ENCODE assay signal across 9 mouse cellular contexts in the genomic region with DNA sequence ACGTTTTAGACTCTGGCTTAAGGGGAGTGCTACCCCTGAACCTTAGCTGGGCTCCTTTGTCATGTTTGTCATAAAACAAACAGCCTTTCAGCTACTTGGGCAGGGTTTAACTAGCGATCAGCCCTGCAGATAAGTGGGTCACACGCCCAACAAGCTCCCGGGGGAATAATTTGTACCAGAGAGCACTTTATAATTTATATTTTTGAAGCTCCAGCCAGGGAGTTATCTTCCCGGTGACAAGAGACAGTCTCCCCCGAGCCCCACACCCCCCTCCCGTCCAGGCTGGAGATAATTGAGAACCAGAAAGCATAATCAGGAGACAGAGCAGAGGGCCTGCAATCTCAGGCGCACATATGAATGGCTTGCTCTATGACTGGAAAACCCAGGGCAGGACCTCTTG. TPM values are rescaled to one million over a fixed set of nuclear protein-coding genes. Genes with fewer than 3 reads are reported as not detected.
DNase-seq lines count a peak whose midpoint lies in the region; ATAC-seq and TF ChIP-seq lines count a peak whose summit lies in the region.
"Had no signal": no experiment of that assay in that cellular context is flagged by ENCODE, and none has a peak within 500 bp of the region (broad histone marks: within the 10 kb centered on the region; RNA-seq: fewer than 3 reads in every experiment).

No protein-coding gene starts in this region.

- ATAC-seq in heart, embryonic 14.5 days (ENCODE audit: insufficient number of reproducible peaks, insufficient read depth, low FRiP score, low read depth), result no peak
- no peak for ATAC-seq in embryonic facial prominence, embryonic 13.5 days (ENCODE audit: insufficient number of reproducible peaks, insufficient read depth, low FRiP score, low TSS enrichment, low read depth)
- ATAC-seq in liver, postnatal 0 days, result no peak

- H3K4me3 ChIP-seq in heart, embryonic 14.5 days (ENCODE audit: control insufficient read depth in 1 of 2, insufficient read depth in 1 of 2, low read depth in 1 of 2, low read length in 2 of 2), result no peak overlapping the region
- no peak overlapping the region for H3K4me3 ChIP-seq in ES-Bruce4 (ENCODE audit: low read depth, low read length)
- H3K4me3 ChIP-seq in embryonic facial prominence, embryonic 13.5 days, result no peak overlapping the region
- 0 out of 2 replicates have a peak overlapping the region, but pooled peaks have one; percentile 1 for H3K4me3 ChIP-seq in liver, postnatal 0 days (ENCODE audit: low read depth, low read length)

- H3K9me3 ChIP-seq in heart, embryonic 14.5 days (ENCODE audit: control insufficient read depth, low read length), result no peaks in the 10 kb centered on the region
- no peaks in the 10 kb centered on the region for H3K9me3 ChIP-seq in ES-Bruce4 (replicated peaks; ENCODE audit: control insufficient read depth, insufficient read depth, low read length, poor library complexity, severe bottlenecking)
- H3K9me3 ChIP-seq in embryonic facial prominence, embryonic 13.5 days, result no peaks in the 10 kb centered on the region
- H3K9me3 ChIP-seq in liver, postnatal 0 days (ENCODE audit: low read length), result no peaks in the 10 kb centered on the region

- H3K9ac ChIP-seq in heart, embryonic 14.5 days (ENCODE audit: low read length), result peak overlapping the region; percentile 1; the same call in 1 of the 2 replicates
- H3K9ac ChIP-seq in ES-Bruce4 (ENCODE audit: low read depth, poor library complexity, severe bottlenecking), result peak overlapping the region; percentile 58
- no peak overlapping the region for H3K9ac ChIP-seq in embryonic facial prominence, embryonic 13.5 days
- H3K9ac ChIP-seq in liver, postnatal 0 days (replicated peaks), result peak overlapping the region; percentile 54

- H3K36me3 ChIP-seq in heart, embryonic 14.5 days (ENCODE audit: control insufficient read depth, insufficient read depth, low read length), result no peaks in the 10 kb centered on the region
- H3K36me3 ChIP-seq in ES-Bruce4 (ENCODE audit: control insufficient read depth, insufficient read depth, low read length, poor library complexity, severe bottlenecking), result no peaks in the 10 kb centered on the region
- H3K36me3 ChIP-seq in embryonic facial prominence, embryonic 13.5 days, result no peaks in the 10 kb centered on the region
- H3K36me3 ChIP-seq in liver, postnatal 0 days (replicated peaks; ENCODE audit: insufficient read depth, low read length), result no peaks in the 10 kb centered on the region

- no peak for DNase-seq in heart, postnatal 10 days
- DNase-seq in liver, postnatal 0 days, result no peak
- no peak for DNase-seq in left cerebral cortex, postnatal 14 days (ENCODE audit: low spot score in 2 of 2)
- DNase-seq in cerebellum, adult 11 months, result no peak
- DNase-seq in urinary bladder, postnatal 10 days (ENCODE audit: low spot score), result no peak
- DNase-seq: thymus, postnatal 36 days had no signal

- no peak for TF ChIP-seq POLR2A in ES-Bruce4 (IDR thresholded peaks at IDR 0.05; ENCODE audit: insufficient read depth, low read length)

- WGBS in heart, embryonic 14.5 days, result 14% methylated on average over 8 of the region's 8 CpGs
- WGBS in embryonic facial prominence, embryonic 13.5 days, result 21% methylated on average over 8 of the region's 8 CpGs
- WGBS in liver, postnatal 0 days (ENCODE audit: insufficient replicate concordance), result 36% methylated on average over 8 of the region's 8 CpGs

- peaks cover 25 to 42% of the 10 kb centered on the region in 2 experiments for H3K4me1 ChIP-seq in heart, embryonic 14.5 days (ENCODE audit: control insufficient read depth in 2 of 2, insufficient read depth in 2 of 2, low read length in 2 of 2)
- H3K4me1 ChIP-seq in ES-Bruce4 (ENCODE audit: control insufficient read depth, insufficient read depth, low read length), result peaks cover 3% of the 10 kb centered on the region
- peaks cover 12% of the 10 kb centered on the region for H3K4me1 ChIP-seq in embryonic facial prominence, embryonic 13.5 days
- peaks cover 68% of the 10 kb centered on the region for H3K4me1 ChIP-seq in liver, postnatal 0 days (ENCODE audit: insufficient read depth)

- TF ChIP-seq EP300 in ES-Bruce4 (IDR thresholded peaks at IDR 0.05; ENCODE audit: insufficient read depth, low read depth, low read length), result no peak
- TF ChIP-seq EP300 in liver, postnatal 0 days (IDR thresholded peaks at IDR 0.05; ENCODE audit: low read depth), result peak; percentile 35; the same call in 1 of the 2 replicates

- no peaks in the 10 kb centered on the region for H3K27me3 ChIP-seq in heart, embryonic 14.5 days (ENCODE audit: control insufficient read depth, insufficient read depth, low read length)
- no peaks in the 10 kb centered on the region for H3K27me3 ChIP-seq in ES-Bruce4 (ENCODE audit: control insufficient read depth, insufficient read depth, low read length, poor library complexity, severe bottlenecking)
- H3K27me3 ChIP-seq in embryonic facial prominence, embryonic 13.5 days, result no peaks in the 10 kb centered on the region
- H3K27me3 ChIP-seq in liver, postnatal 0 days (ENCODE audit: insufficient read depth, low read length), result no peaks in the 10 kb centered on the region

- TF ChIP-seq CTCF in ES-Bruce4 (IDR thresholded peaks at IDR 0.05; ENCODE audit: low read depth, low read length), result no peak
- TF ChIP-seq CTCF in liver, postnatal 0 days (IDR thresholded peaks at IDR 0.05; ENCODE audit: low read depth), result no peak

- peak overlapping the region; percentile 8; the same call in 1 of the 2 replicates for H3K4me2 ChIP-seq in heart, embryonic 14.5 days (ENCODE audit: low read length)
- H3K4me2 ChIP-seq in embryonic facial prominence, embryonic 13.5 days, result no peak overlapping the region
- H3K4me2 ChIP-seq in liver, postnatal 0 days (ENCODE audit: low read depth, low read length), result peak overlapping the region; percentile 38

- H3K27ac ChIP-seq in heart, embryonic 14.5 days (replicated peaks in 1 of 2; ENCODE audit: control insufficient read depth in 1 of 2, insufficient read depth in 1 of 2, low read depth in 2 of 2, low read length in 2 of 2), result peak overlapping the region; percentile 37; a peak in 3 of 4 replicates
- H3K27ac ChIP-seq in ES-Bruce4 (ENCODE audit: insufficient read depth, low read length), result peak overlapping the region; percentile 18; the same call in 1 of the 2 replicates
- 0 out of 2 replicates have a peak overlapping the region, but pooled peaks have one; percentile 9 for H3K27ac ChIP-seq in embryonic facial prominence, embryonic 13.5 days
- peak overlapping the region; percentile 90 for H3K27ac ChIP-seq in liver, postnatal 0 days (ENCODE audit: low read depth)

- intact Hi-C loops in heart, postnatal 10 days (cut with DNase I), result no loop called here
- intact Hi-C loops in left cerebral cortex, postnatal 14 days (cut with DNase I), result no loop called here

RNA-seq across cellular contexts. Expression of gene Pim1, which starts 45.5 kb away (rescaled TPM):
- polyA plus RNA-seq in heart, embryonic 14.5 days (2014; fragmentation: Nextera tagmentation; extraction: Ambion mirVana), result 14.1 and 16.5 TPM in 2 replicates
- 10 to 100 TPM; 40.6 to 51.5 TPM for total RNA-seq in heart, postnatal 10 days (2021)
- 348 and 350 TPM in 2 replicates for polyA plus RNA-seq in ES-Bruce4 (2011; ENCODE audit: insufficient read depth, insufficient read length, low read depth, missing spikeins)
- polyA plus RNA-seq in embryonic facial prominence, embryonic 13.5 days (2015; fragmentation: Nextera tagmentation; extraction: Ambion mirVana), result 16.1 and 17.4 TPM in 2 replicates
- 35.6 and 57.1 TPM in 2 replicates for polyA plus RNA-seq in liver, postnatal 0 days (2015; fragmentation: Nextera tagmentation; extraction: Ambion mirVana)
- total RNA-seq in left cerebral cortex, postnatal 14 days (2021), result 1 to 10 TPM; 3.4 to 4.2 TPM

Comparison
In these comparisons a context has a peak if more than half of its experiments do, and no peak if none do; other contexts are left out.
1. H3K27ac ChIP-seq: peak in every context shown above with its lines; median percentile 90 in liver, postnatal 0 days; 37 in heart, embryonic 14.5 days; 18 in ES-Bruce4; 9 in embryonic facial prominence, embryonic 13.5 days.